Mouse (Mus musculus): ENCODE measurements around the gene Pex19. TPM values are rescaled to one million over a fixed set of nuclear protein-coding genes. Genes with fewer than 3 reads are reported as not detected.
A peak's percentile ranks its signal among the peaks of the same experiment; 100 is the strongest.

Gene Pex19
- polyA plus RNA-seq, 1 experiment from 2014 or later, result 178 TPM

DNA sequence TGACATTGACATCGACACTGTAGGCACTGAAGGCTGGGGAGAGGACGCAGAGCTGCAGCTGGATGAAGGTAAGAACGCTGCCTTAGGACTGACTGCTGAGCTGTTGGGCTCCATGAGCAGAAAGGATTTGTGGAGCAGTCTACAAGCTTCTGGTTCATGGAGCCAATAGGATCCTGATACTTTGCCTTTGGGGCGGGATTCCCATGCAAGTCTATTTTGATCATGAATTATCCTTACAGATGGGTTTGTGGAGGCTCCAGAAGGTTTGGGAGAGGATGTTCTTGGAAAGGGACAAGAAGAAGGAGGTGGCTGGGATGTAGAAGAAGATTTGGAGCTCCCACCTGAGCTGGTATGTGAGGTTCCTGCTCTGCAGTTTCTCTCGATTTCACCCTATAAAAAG, 9.6 kb upstream of the Pex19 start:
- ATAC-seq (ENCODE audit: low FRiP score), result no peak
- Histone ChIP-seq H3K9ac (no peak overlapping the region), H3K36me3 (peaks cover 98% of the 10 kb centered on the region), H3K4me3 (no peak overlapping the region), H3K9me3 (replicated peaks) (no peaks in the 10 kb centered on the region), H3K27ac (no peak overlapping the region), H3K4me1 (no peaks in the 10 kb centered on the region), H3K27me3 (no peaks in the 10 kb centered on the region), H3K4me2 (replicated peaks) (no peak overlapping the region)
- WGBS, result 95% methylated on average over 5 of the region's 5 CpGs

GRCm38 (mm10) chr1:172119100-172119499, 7.5 kb upstream of the Pex19 start:
- peaks cover 93% of the 10 kb centered on the region for H3K36me3 ChIP-seq
- WGBS, result 88% methylated on average over 6 of the region's 6 CpGs
- no peak for ATAC-seq (ENCODE audit: low FRiP score)

GRCm38 (mm10) chr1:172119720-172120119, 6.8 kb upstream of the Pex19 start:
- H3K9me3 ChIP-seq (replicated peaks), result no peaks in the 10 kb centered on the region
- peaks cover 87% of the 10 kb centered on the region for H3K36me3 ChIP-seq
- peak; percentile 38; the same call in 1 of the 2 replicates for ATAC-seq (ENCODE audit: low FRiP score)
- H3K27ac ChIP-seq, result no peak overlapping the region
- H3K4me3 ChIP-seq, result no peak overlapping the region
- no peak overlapping the region for H3K9ac ChIP-seq
- no peaks in the 10 kb centered on the region for H3K4me1 ChIP-seq
- no peaks in the 10 kb centered on the region for H3K27me3 ChIP-seq
- no peak overlapping the region for H3K4me2 ChIP-seq (replicated peaks)
- WGBS, result 54% methylated on average over 3 of the region's 3 CpGs

More at GRCm38 (mm10) chr1:172119100-172119499, 7.5 kb upstream of the Pex19 start:
- H3K27ac ChIP-seq, result no peak overlapping the region
- H3K9ac ChIP-seq, result no peak overlapping the region
- no peak overlapping the region for H3K4me3 ChIP-seq
- H3K4me2 ChIP-seq (replicated peaks), result no peak overlapping the region
- H3K27me3 ChIP-seq, result no peaks in the 10 kb centered on the region
- no peaks in the 10 kb centered on the region for H3K9me3 ChIP-seq (replicated peaks)
- no peaks in the 10 kb centered on the region for H3K4me1 ChIP-seq

GRCm38 (mm10) chr1:172122671-172123070, 3.9 kb upstream of the Pex19 start:
- 84% methylated on average over 2 of the region's 2 CpGs for WGBS
- Histone ChIP-seq H3K27ac (no peak overlapping the region), H3K4me3 (no peak overlapping the region), H3K9me3 (replicated peaks) (no peaks in the 10 kb centered on the region), H3K4me2 (replicated peaks) (no peak overlapping the region), H3K27me3 (no peaks in the 10 kb centered on the region), H3K36me3 (peaks cover 57% of the 10 kb centered on the region), H3K9ac (no peak overlapping the region), H3K4me1 (peaks cover 6% of the 10 kb centered on the region)
- no peak for ATAC-seq (ENCODE audit: low FRiP score)

- Histone ChIP-seq H3K4me2 (replicated peaks) (no peak overlapping the region), H3K27me3 (no peaks in the 10 kb centered on the region), H3K27ac (no peak overlapping the region), H3K9ac (no peak overlapping the region), H3K9me3 (replicated peaks) (no peaks in the 10 kb centered on the region), H3K4me3 (no peak overlapping the region), H3K4me1 (peaks cover 9% of the 10 kb centered on the region), H3K36me3 (peaks cover 51% of the 10 kb centered on the region)
- 83% methylated on average over 6 of the region's 6 CpGs for WGBS
- ATAC-seq (ENCODE audit: low FRiP score), result no peak
Observed at GRCm38 (mm10) chr1:172124572-172124971, 2.0 kb upstream of the Pex19 start.

GRCm38 (mm10) chr1:172127487-172127886, 932 bp downstream of the Pex19 start:
- H3K4me1 ChIP-seq, result peaks cover 9% of the 10 kb centered on the region
- H3K36me3 ChIP-seq, result peaks cover 48% of the 10 kb centered on the region
- peak overlapping the region; percentile 85 for H3K9ac ChIP-seq
- peak overlapping the region; percentile 81 for H3K4me3 ChIP-seq
- no peaks in the 10 kb centered on the region for H3K27me3 ChIP-seq
- no peaks in the 10 kb centered on the region for H3K9me3 ChIP-seq (replicated peaks)
- H3K27ac ChIP-seq, result no peak overlapping the region
- 54% methylated on average over 5 of the region's 5 CpGs for WGBS
- ATAC-seq (ENCODE audit: low FRiP score), result no peak
- H3K4me2 ChIP-seq (replicated peaks), result peak overlapping the region; percentile 66

- WGBS, result 93% methylated on average over 15 of the region's 15 CpGs
- H3K9ac ChIP-seq, result 0 out of 2 replicates have a peak overlapping the region, but pooled peaks have one; percentile 32
Observed at GRCm38 (mm10) chr1:172128563-172128962, 2.0 kb downstream of the Pex19 start.

DNA sequence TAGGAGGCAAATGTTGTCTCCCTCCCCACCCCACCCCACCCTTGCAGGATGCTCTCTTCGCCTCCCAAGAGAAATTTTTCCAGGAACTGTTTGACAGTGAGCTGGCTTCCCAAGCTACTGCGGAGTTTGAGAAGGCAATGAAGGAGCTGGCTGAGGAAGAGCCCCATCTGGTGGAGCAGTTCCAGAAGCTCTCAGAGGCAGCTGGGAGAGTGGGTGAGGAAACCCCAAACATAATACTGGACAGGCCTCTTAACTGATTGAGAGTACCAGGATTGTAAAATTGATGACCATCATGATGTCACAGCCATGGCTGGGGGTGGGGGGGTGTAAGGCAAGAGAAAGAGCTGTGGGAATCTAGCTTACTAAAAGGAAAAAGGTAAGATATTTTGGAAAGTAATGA, 2.6 kb downstream of the Pex19 start:
- no peaks in the 10 kb centered on the region for H3K9me3 ChIP-seq (replicated peaks)
- WGBS, result 82% methylated on average over 2 of the region's 2 CpGs
- peaks cover 9% of the 10 kb centered on the region for H3K4me1 ChIP-seq
- no peak for ATAC-seq (ENCODE audit: low FRiP score)
- H3K27me3 ChIP-seq, result no peaks in the 10 kb centered on the region
- H3K36me3 ChIP-seq, result peaks cover 49% of the 10 kb centered on the region
- H3K9ac ChIP-seq, result no peak overlapping the region
- no peak overlapping the region for H3K4me2 ChIP-seq (replicated peaks)
- no peak overlapping the region for H3K27ac ChIP-seq
- H3K4me3 ChIP-seq, result no peak overlapping the region

More at GRCm38 (mm10) chr1:172128563-172128962, 2.0 kb downstream of the Pex19 start:
- Histone ChIP-seq H3K9me3 (replicated peaks) (no peaks in the 10 kb centered on the region), H3K27me3 (no peaks in the 10 kb centered on the region), H3K4me1 (peaks cover 9% of the 10 kb centered on the region), H3K27ac (no peak overlapping the region), H3K4me2 (replicated peaks) (no peak overlapping the region), H3K4me3 (no peak overlapping the region), H3K36me3 (peaks cover 47% of the 10 kb centered on the region)
- ATAC-seq (ENCODE audit: low FRiP score), result no peak

DNA sequence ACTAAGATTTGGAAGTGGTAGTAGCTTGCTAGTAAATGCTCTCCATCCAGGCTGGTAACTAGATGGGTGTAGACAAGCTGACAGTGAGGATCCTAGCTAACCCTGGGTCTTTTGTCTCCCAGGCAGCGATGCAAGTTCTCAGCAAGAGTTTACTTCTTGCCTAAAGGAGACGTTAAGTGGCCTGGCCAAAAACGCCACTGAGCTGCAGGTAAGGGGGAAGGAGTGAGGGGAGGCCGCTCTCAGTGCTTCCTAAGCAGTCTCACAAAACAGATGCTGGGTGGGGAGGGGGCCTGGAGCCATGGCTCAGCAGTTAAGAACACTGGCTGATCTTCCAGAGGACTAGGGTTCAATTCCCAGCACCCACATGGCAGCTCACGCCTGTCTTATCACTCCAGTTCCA, 3.2 kb downstream of the Pex19 start:
- H3K4me3 ChIP-seq, result no peak overlapping the region
- H3K27ac ChIP-seq, result no peak overlapping the region
- H3K9ac ChIP-seq, result no peak overlapping the region
- 100% methylated on average over 5 of the region's 5 CpGs for WGBS
- H3K4me2 ChIP-seq (replicated peaks), result no peak overlapping the region
- peaks cover 9% of the 10 kb centered on the region for H3K4me1 ChIP-seq
- ATAC-seq (ENCODE audit: low FRiP score), result no peak
- H3K27me3 ChIP-seq, result no peaks in the 10 kb centered on the region
- no peaks in the 10 kb centered on the region for H3K9me3 ChIP-seq (replicated peaks)
- H3K36me3 ChIP-seq, result peaks cover 56% of the 10 kb centered on the region

GRCm38 (mm10) chr1:172132319-172132718, 5.8 kb downstream of the Pex19 start:
- Histone ChIP-seq H3K4me2 (replicated peaks) (no peak overlapping the region), H3K4me1 (peaks cover 6% of the 10 kb centered on the region), H3K27me3 (no peaks in the 10 kb centered on the region), H3K27ac (no peak overlapping the region), H3K4me3 (no peak overlapping the region), H3K9ac (no peak overlapping the region), H3K9me3 (replicated peaks) (no peaks in the 10 kb centered on the region), H3K36me3 (peaks cover 69% of the 10 kb centered on the region)
- 82% methylated on average over 7 of the region's 7 CpGs for WGBS
- ATAC-seq (ENCODE audit: low FRiP score), result no peak

- no peaks in the 10 kb centered on the region for H3K9me3 ChIP-seq (replicated peaks)
- peaks cover 69% of the 10 kb centered on the region for H3K36me3 ChIP-seq
- H3K4me3 ChIP-seq, result no peak overlapping the region
- H3K4me2 ChIP-seq (replicated peaks), result no peak overlapping the region
- no peak overlapping the region for H3K27ac ChIP-seq
- no peaks in the 10 kb centered on the region for H3K27me3 ChIP-seq
- ATAC-seq (ENCODE audit: low FRiP score), result no peak
- H3K9ac ChIP-seq, result no peak overlapping the region
- WGBS, result 85% methylated on average over 7 of the region's 7 CpGs
- H3K4me1 ChIP-seq, result no peaks in the 10 kb centered on the region
Observed at GRCm38 (mm10) chr1:172133535-172133934, 7.0 kb downstream of the Pex19 start.

DNA sequence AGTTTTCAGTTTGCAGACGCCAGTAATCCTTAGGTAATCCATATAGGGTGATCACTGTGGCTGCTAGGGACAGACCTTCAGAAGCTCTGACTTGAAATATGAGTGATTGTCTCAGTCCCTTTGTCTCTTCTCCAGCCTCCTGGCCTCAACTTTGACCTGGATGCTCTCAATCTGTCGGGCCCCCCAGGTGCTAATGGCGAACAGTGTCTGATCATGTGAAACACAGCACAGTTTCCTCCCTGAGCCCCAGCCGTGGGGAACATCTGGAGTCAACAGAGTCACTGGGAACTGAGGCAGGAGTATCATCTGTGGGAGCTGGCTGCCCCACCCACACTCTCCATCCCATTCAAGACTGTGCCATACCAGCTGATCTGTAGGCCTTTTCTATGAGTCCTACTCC, 7.5 kb downstream of the Pex19 start:
- 92% methylated on average over 4 of the region's 4 CpGs for WGBS
- Histone ChIP-seq H3K9ac (no peak overlapping the region), H3K4me2 (replicated peaks) (no peak overlapping the region), H3K4me1 (no peaks in the 10 kb centered on the region), H3K4me3 (no peak overlapping the region), H3K9me3 (replicated peaks) (no peaks in the 10 kb centered on the region), H3K36me3 (peaks cover 63% of the 10 kb centered on the region), H3K27ac (no peak overlapping the region), H3K27me3 (no peaks in the 10 kb centered on the region)
- ATAC-seq (ENCODE audit: low FRiP score), result no peak

DNA sequence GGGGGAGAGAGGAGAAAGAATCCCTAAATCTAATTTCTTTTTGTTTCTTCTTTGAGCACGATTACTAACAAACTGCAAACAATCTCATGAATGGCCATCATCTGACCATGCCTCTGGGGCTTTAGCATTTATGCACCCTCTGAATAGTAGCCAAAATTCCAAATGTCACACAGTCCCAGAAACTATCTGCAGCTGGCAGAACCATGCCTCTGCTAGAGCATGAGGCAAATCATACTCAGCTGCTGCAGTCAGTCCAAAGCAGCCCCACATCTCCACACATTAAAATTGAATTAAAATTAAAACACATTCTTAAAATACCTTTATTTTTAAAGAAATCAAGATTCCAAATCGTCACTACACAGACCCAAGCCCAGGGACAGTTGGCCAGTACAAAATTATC, 13.6 kb downstream of the Pex19 start:
- Histone ChIP-seq H3K4me1 (no peaks in the 10 kb centered on the region), H3K27ac (no peak overlapping the region), H3K4me3 (no peak overlapping the region), H3K9ac (no peak overlapping the region), H3K9me3 (replicated peaks) (no peaks in the 10 kb centered on the region), H3K36me3 (peaks cover 11% of the 10 kb centered on the region), H3K27me3 (no peaks in the 10 kb centered on the region), H3K4me2 (replicated peaks) (no peak overlapping the region)
- ATAC-seq (ENCODE audit: low FRiP score), result no peak
- WGBS, result 90% methylated on average over 2 of the region's 2 CpGs

Measured in hindbrain, embryonic 12.5 days (tissue).